Mouse (Mus musculus): ENCODE data around the gene Dennd4c. TPM values are rescaled to one million over a fixed set of nuclear protein-coding genes. Genes with fewer than 3 reads are reported as not detected.

Gene Dennd4c
- total RNA-seq, 2 experiments from 2014 or later, result 9.6 to 12.2 TPM

DNA sequence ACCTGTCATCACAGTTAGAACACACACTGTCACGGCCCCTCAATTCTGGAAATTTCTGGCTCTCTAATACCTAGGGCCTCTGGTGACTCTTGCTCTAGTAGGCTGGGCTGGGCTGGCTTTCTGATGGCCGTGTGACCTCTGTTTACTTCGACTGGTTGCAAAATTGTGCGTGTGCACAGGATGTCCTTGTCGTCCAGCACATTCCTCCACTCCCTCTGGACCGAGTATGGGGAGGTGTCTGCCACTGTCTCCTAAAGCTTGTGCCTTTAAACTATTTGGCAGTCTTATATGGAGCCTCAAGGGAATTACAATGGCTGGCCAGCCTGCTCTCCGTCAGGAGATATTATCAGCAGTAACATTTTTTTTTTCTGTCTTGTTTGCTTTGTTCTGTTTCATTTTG, 149.1 kb downstream of the Dennd4c start:
- intact Hi-C loops (cut with DNase I), result no loop called here
- Histone ChIP-seq H3K4me3 (no peak overlapping the region), H3K27ac (no peak overlapping the region)
- TF ChIP-seq CTCF (IDR thresholded peaks at IDR 0.05), result no peak
- no peak for DNase-seq (ENCODE audit: extremely low spot score in 1 of 2, low spot score in 2 of 2)

GRCm38 (mm10) chr4:86898791-86899474, 150.6 kb downstream of the Dennd4c start:
- DNase-seq (ENCODE audit: extremely low spot score in 1 of 2, low spot score in 2 of 2), result no peak
- Histone ChIP-seq H3K4me3 (no peak overlapping the region), H3K27ac (no peak overlapping the region)
- intact Hi-C loops (cut with DNase I), result no loop called here
- no peak for TF ChIP-seq CTCF (IDR thresholded peaks at IDR 0.05)

Other genes with a start within 250 kb of the Dennd4c start
- gene Saxo1, start 190.2 kb upstream of the Dennd4c start, total RNA-seq (2021), result not detected
- gene Rraga, start 172.9 kb upstream of the Dennd4c start, total RNA-seq (2021), result 100 to 1,000 TPM; 130 to 147 TPM
- 1 to 10 TPM; 9.5 to 10.0 TPM for gene Haus6, start 136.5 kb upstream of the Dennd4c start, total RNA-seq (2021)
- gene Plin2, start 78.5 kb upstream of the Dennd4c start, total RNA-seq (2021), result 10 to 100 TPM in 1 of 2 experiments, 1 to 10 TPM in 1; 7.7 to 11.3 TPM
- gene Rps6, start 108.9 kb downstream of the Dennd4c start, total RNA-seq (2021), result 100 to 1,000 TPM; 381 to 396 TPM
- gene Acer2, start 125.8 kb downstream of the Dennd4c start, total RNA-seq (2021), result 1 to 10 TPM; 6.7 to 8.1 TPM

Measured in left cerebral cortex, adult 2 months (tissue).